In genomic region chr5:142404307-142404706, GRCm38 (mm10) we compare ENCODE assay signal across 11 mouse cellular contexts. TPM values are rescaled to one million over a fixed set of nuclear protein-coding genes. Genes with fewer than 3 reads are reported as not detected.
DNase-seq lines count a peak whose midpoint lies in the region; ATAC-seq and TF ChIP-seq lines count a peak whose summit lies in the region.
"Had no signal": no experiment of that assay in that cellular context is flagged by ENCODE, and none has a peak within 500 bp of the region (broad histone marks: within the 10 kb centered on the region; RNA-seq: fewer than 3 reads in every experiment).

No protein-coding gene starts in this region.

- ATAC-seq in forebrain, embryonic 11.5 days (replicated peaks; ENCODE audit: low FRiP score) = no peak
- ATAC-seq in liver, embryonic 11.5 days (replicated peaks; ENCODE audit: low FRiP score) = no peak

- WGBS in forebrain, embryonic 10.5 days = 92% methylated on average over 1 of the region's 1 CpGs
- WGBS in forebrain, embryonic 11.5 days = 75% methylated on average over 1 of the region's 1 CpGs
- 83% methylated on average over 1 of the region's 1 CpGs for WGBS in liver, embryonic 11.5 days
- 54% methylated on average over 1 of the region's 1 CpGs for WGBS in olfactory bulb, adult 2 months

- no peak overlapping the region for H3K27ac ChIP-seq in forebrain, embryonic 10.5 days
- H3K27ac ChIP-seq in forebrain, embryonic 11.5 days (ENCODE audit: low read depth, low read length) = no peak overlapping the region
- H3K27ac ChIP-seq in liver, embryonic 11.5 days (ENCODE audit: low read depth, low read length) = no peak overlapping the region
- no peak overlapping the region for H3K27ac ChIP-seq in olfactory bulb, adult 2 months (ENCODE audit: insufficient read depth, low read depth, low read length)
- H3K27ac ChIP-seq: macrophage had no signal

- peak overlapping the region; percentile 18; the same call in 1 of the 2 replicates for H3K4me3 ChIP-seq in forebrain, embryonic 10.5 days
- H3K4me3 ChIP-seq in forebrain, embryonic 11.5 days (ENCODE audit: low read depth, low read length) = no peak overlapping the region
- H3K4me3 ChIP-seq in liver, embryonic 11.5 days (ENCODE audit: low read depth, low read length) = no peak overlapping the region
- 0 out of 2 replicates have a peak overlapping the region, but pooled peaks have one; percentile 4 for H3K4me3 ChIP-seq in olfactory bulb, adult 2 months (ENCODE audit: insufficient read depth, low read depth, low read length)

- peaks cover 54% of the 10 kb centered on the region for H3K36me3 ChIP-seq in forebrain, embryonic 10.5 days (replicated peaks)
- H3K36me3 ChIP-seq in forebrain, embryonic 11.5 days (ENCODE audit: control insufficient read depth, insufficient read depth, low read length) = no peaks in the 10 kb centered on the region
- H3K36me3 ChIP-seq in liver, embryonic 11.5 days (ENCODE audit: control insufficient read depth, insufficient read depth, low read length) = no peaks in the 10 kb centered on the region; the same call in 1 of the 2 replicates

- DNase-seq in forebrain, embryonic 10.5 days (ENCODE audit: extremely low spot score, low spot score) = no peak
- no peak for DNase-seq in forebrain, embryonic 11.5 days (ENCODE audit: low spot score)
- no peak for DNase-seq in liver, embryonic 11.5 days (ENCODE audit: low spot score)
- no peak for DNase-seq in liver
- peak; percentile 54 for DNase-seq in induced T-regulatory cell, adult 2 months (ENCODE audit: low read depth)
- DNase-seq in testis, postnatal 10 days (ENCODE audit: low spot score) = no peak
- no peak for DNase-seq in urinary bladder, postnatal 4 days (ENCODE audit: low spot score in 2 of 2)
- DNase-seq: cerebellum, adult 9-11 months; right cerebral cortex, adult 18-20 months had no signal

- no peaks in the 10 kb centered on the region for H3K9me3 ChIP-seq in forebrain, embryonic 10.5 days
- no peaks in the 10 kb centered on the region for H3K9me3 ChIP-seq in forebrain, embryonic 11.5 days (ENCODE audit: control insufficient read depth, low read length)
- no peaks in the 10 kb centered on the region for H3K9me3 ChIP-seq in liver, embryonic 11.5 days (ENCODE audit: control insufficient read depth, low read length)

- H3K27me3 ChIP-seq in forebrain, embryonic 10.5 days (ENCODE audit: poor library complexity, severe bottlenecking) = no peaks in the 10 kb centered on the region
- H3K27me3 ChIP-seq in forebrain, embryonic 11.5 days (ENCODE audit: control insufficient read depth, insufficient read depth, low read length) = no peaks in the 10 kb centered on the region
- H3K27me3 ChIP-seq in liver, embryonic 11.5 days (replicated peaks; ENCODE audit: control insufficient read depth, insufficient read depth, low read length) = no peaks in the 10 kb centered on the region

- TF ChIP-seq POLR2A in olfactory bulb, adult 2 months (IDR thresholded peaks at IDR 0.05; ENCODE audit: insufficient read depth, low read depth, low read length) = no peak

- TF ChIP-seq CTCF in olfactory bulb, adult 2 months (IDR thresholded peaks at IDR 0.05; ENCODE audit: insufficient read depth, low read depth, low read length) = no peak

- no peak overlapping the region; the same call in 1 of the 2 replicates for H3K9ac ChIP-seq in forebrain, embryonic 11.5 days (ENCODE audit: low read length)
- no peak overlapping the region; the same call in 1 of the 2 replicates for H3K9ac ChIP-seq in liver, embryonic 11.5 days (ENCODE audit: low read depth, low read length)

- peaks cover 75% of the 10 kb centered on the region for H3K4me1 ChIP-seq in forebrain, embryonic 10.5 days
- peaks cover 18% of the 10 kb centered on the region for H3K4me1 ChIP-seq in forebrain, embryonic 11.5 days (replicated peaks; ENCODE audit: control insufficient read depth, insufficient read depth, low read length)
- H3K4me1 ChIP-seq in liver, embryonic 11.5 days (replicated peaks; ENCODE audit: control insufficient read depth, insufficient read depth, low read length) = peaks cover 52% of the 10 kb centered on the region
- peaks cover 55% of the 10 kb centered on the region for H3K4me1 ChIP-seq in olfactory bulb, adult 2 months (ENCODE audit: control insufficient read depth, insufficient read depth, low read length)

- no peak overlapping the region for H3K4me2 ChIP-seq in forebrain, embryonic 11.5 days (ENCODE audit: low read depth, low read length, severe bottlenecking)
- H3K4me2 ChIP-seq in liver, embryonic 11.5 days = 0 out of 2 replicates have a peak overlapping the region, but pooled peaks have one; percentile 7

RNA-seq across cellular contexts. Expression of gene Foxk1, which starts 3.0 kb away (rescaled TPM):
- 4.3 and 5.2 TPM in 2 replicates for polyA plus RNA-seq in forebrain, embryonic 10.5 days (2016; fragmentation: Nextera tagmentation; extraction: Ambion mirVana)
- 5.0 and 6.1 TPM in 2 replicates for polyA plus RNA-seq in forebrain, embryonic 11.5 days (2014; fragmentation: Nextera tagmentation; extraction: Ambion mirVana)
- 3.1 and 4.0 TPM in 2 replicates for polyA plus RNA-seq in liver, embryonic 11.5 days (2014; fragmentation: Nextera tagmentation; extraction: Ambion mirVana)
- polyA plus RNA-seq in olfactory bulb, adult 2 months (2012; ENCODE audit: insufficient read depth, insufficient read length, low replicate concordance, missing spikeins) = not detected in 2 replicates

RNA-seq across cellular contexts. Expression of gene Ap5z1, which starts 59.4 kb away (rescaled TPM):
- polyA plus RNA-seq in forebrain, embryonic 10.5 days (2016; fragmentation: Nextera tagmentation; extraction: Ambion mirVana) = 10.6 and 12.5 TPM in 2 replicates
- 12.8 and 13.1 TPM in 2 replicates for polyA plus RNA-seq in forebrain, embryonic 11.5 days (2014; fragmentation: Nextera tagmentation; extraction: Ambion mirVana)
- 11.7 and 11.9 TPM in 2 replicates for polyA plus RNA-seq in liver, embryonic 11.5 days (2014; fragmentation: Nextera tagmentation; extraction: Ambion mirVana)
- polyA plus RNA-seq in olfactory bulb, adult 2 months (2012; ENCODE audit: insufficient read depth, insufficient read length, low replicate concordance, missing spikeins) = not detected in 2 replicates

Comparison
In these comparisons a context has a peak if more than half of its experiments do, and no peak if none do; other contexts are left out.
1. H3K4me3 ChIP-seq: peak in forebrain, embryonic 10.5 days (single experiment) and olfactory bulb, adult 2 months (single experiment); none in forebrain, embryonic 11.5 days (single experiment) and liver, embryonic 11.5 days (single experiment).